Mouse (Mus musculus): Measurements from ENCODE around the gene Scgb1a1.

Scgb1a1 gene

DNA sequence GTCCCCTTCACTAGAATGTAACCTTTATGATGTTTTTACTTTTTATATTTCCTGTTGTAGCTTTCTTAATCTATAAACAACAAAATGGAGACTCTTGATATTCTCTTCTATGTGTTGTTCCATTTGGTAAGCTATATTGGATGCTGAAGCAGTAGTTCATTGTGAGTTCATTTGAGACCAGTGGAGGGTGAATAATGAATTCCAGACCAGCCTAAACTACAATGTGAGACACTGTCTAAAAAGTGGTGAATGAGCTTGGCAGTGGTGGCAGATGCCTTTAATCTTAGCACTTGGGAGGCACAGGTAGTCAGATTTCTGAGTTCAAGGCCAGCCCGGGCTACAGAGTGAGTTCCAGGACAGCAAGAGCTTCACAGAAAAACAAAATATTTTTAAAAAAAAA, 44.6 kb downstream of the Scgb1a1 start:
- in situ Hi-C loops (cut with MboI, MseI), result no loop called here

DNA sequence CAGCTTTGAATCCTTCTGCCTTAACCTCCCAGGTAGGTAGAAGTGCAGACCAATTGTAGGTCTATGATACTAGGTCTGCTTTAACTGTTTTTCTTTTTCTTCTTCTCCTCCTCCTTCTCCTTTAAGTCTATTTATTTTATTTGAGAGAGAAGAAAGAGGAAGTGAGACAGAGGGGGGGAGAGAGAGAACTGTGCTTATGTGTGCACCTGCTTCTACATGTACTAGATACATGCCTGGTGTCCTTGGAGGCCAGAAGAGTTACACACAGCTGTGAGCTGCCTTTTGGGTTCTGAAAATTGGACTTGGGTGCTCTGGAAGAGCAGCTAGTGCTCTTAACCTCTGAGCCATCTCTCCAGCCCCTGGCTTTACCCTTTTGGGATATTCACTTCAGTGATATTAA, 46.7 kb downstream of the Scgb1a1 start:
- in situ Hi-C loops (cut with MboI, MseI), result no loop called here

DNA sequence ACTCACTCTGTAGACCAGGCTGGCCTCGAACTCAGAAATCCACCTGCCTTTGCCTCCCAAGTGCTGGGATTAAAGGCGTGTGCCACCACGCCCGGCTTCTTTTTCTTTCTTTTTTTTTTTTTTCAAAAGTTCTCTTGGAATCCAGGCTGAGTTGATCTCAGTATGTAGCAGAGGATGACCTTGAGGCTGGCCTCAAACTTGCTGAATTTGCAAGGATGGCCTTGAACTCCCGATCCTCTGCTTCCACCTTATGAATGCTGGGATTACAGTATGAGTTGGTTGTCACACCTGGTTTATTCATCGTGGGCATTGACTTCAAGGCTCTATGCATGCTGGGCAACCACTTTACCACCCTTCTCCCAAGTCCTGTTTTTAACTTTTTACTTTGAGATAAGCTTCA, 47.1 kb downstream of the Scgb1a1 start:
- in situ Hi-C loops (cut with MboI, MseI), result no loop called here

DNA sequence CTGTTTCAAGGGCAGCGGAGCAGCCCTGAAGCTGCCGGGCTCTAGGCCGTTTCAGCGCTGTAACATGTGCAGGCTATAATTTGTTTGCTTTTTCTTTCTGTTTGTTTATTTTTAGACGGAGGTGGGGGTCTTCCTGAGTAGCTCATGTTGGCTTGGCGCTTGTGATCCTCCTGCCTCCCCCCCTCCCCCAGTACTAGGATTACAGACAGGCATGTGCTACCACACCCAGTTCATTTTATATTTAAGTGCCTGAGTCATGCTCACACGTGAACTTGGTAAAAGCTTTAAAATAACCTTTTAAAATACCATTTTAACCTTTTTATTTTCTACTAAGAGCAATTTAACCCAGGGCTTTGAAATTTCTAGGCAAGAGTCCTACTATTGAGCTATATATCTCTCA, 47.8 kb downstream of the Scgb1a1 start:
- in situ Hi-C loops (cut with MboI, MseI), result no loop called here

DNA sequence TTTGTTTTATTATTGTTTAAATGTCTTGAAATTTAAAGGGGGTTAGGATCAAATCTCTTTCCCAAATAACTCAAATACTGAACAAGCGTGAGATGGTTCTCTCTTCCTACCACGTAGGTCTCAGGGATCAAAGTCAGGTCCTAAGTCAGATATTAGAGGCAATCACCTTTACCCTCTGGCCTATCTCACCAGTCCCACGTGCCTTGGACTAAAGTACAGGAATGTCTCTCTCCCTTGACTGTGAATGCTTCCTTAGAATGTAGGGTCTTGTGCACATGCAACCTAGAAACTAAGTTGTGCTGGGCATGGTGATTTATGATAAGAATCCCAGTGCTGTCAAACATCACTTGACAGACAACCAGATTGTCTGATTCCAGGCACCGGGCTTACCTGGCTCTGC, 48.5 kb downstream of the Scgb1a1 start:
- in situ Hi-C loops (cut with MboI, MseI), result no loop called here

DNA sequence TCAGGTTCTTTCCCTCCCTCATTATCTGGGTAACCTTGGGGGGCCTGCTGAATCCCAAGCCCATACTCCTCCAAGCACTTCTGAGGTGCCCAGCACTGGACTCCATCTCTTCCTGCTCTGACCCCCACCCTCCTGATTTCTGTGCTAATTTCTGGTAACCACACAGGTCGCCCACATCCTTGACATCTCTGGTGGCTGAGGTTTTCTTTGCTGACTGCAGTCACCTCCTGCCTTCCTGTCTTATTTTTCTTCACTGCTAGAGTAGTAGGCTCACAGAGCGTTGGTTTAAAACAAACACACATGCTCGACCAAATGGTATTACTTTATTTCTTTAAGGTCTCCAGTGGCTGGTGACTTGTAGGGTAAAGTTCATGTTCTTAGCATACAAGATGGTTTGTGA, 49.6 kb downstream of the Scgb1a1 start:
- in situ Hi-C loops (cut with MboI, MseI), result no loop called here

DNA sequence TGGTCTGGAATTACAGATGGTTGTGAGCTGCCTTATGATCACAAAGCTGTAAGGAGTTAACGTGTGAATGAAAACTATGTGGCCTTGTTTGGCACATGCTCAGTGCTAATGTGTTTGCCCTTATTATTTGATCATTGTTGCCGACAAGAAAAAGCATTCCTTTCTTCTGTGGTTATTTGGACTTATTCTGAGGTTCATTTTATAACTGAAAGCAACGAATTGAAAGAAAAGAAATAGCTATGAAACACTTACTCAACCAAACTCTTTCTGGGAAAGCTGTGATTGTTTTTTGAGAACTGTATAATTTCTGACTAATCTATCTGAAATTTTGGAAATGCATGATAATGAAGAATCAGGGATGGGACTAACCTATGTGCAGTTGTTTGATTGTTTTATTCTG, 52.7 kb downstream of the Scgb1a1 start:
- in situ Hi-C loops (cut with MboI, MseI), result no loop called here

DNA sequence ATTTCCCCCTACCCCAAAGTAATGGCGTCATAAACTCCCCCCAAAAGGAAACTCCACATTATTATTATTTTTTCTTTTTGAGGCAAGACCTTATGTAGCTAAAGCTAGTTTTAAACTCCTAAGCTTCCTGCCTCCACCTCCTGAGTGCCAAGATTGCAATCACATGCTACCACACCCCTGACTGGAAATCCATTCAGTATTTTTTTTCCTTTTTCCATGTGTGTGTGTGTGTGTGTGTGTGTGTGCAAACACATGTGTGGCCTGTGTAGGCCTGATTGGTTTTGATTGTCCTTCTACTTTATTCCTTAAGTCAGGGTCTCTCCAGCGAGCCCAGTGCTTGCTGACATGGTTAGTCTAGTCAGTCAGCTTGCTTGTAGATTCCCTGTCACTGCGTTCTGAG, 53.3 kb downstream of the Scgb1a1 start:
- in situ Hi-C loops (cut with MboI, MseI), result no loop called here
